Mouse (Mus musculus) embryonic facial prominence, embryonic 13.5 days (tissue): ENCODE data around the gene Sparcl1. TPM values are rescaled to one million over a fixed set of nuclear protein-coding genes. Genes with fewer than 3 reads are reported as not detected.

Experiments
- ATAC-seq: fragments of 200-750 bp; cut with Nextera tagmentation; 2 replicates; pipeline ENCODE4 v1.8.0; 2017; ENCODE audit warnings: low read depth; ENCODE audit not compliant: insufficient number of reproducible peaks, insufficient read depth, low FRiP score, low TSS enrichment
- H3K27ac ChIP-seq: fragments of 300-500 bp; sonication (generic); 2 replicates; pipeline ENCODE4 v1.5.1; 2015; ENCODE audit warnings: moderate library complexity, mild to moderate bottlenecking, inconsistent platforms
- H3K27me3 ChIP-seq: fragments of 300-500 bp; sonication (generic); 2 replicates; pipeline ENCODE4 v1.6.1; 2015; ENCODE audit warnings: mild to moderate bottlenecking, inconsistent platforms
- H3K36me3 ChIP-seq: fragments of 300-500 bp; sonication (generic); 2 replicates; pipeline ENCODE4 v1.6.1; 2015; ENCODE audit warnings: mild to moderate bottlenecking, inconsistent platforms
- H3K4me1 ChIP-seq: fragments of 300-500 bp; sonication (generic); 2 replicates; pipeline ENCODE4 v1.6.1; 2015; ENCODE audit warnings: inconsistent platforms
- H3K4me2 ChIP-seq: fragments of 300-500 bp; sonication (generic); 2 replicates; pipeline ENCODE4 v1.6.1; 2015; ENCODE audit warnings: moderate library complexity, mild to moderate bottlenecking, inconsistent platforms
- H3K4me3 ChIP-seq: fragments of 300-500 bp; sonication (generic); 2 replicates; pipeline ENCODE4 v1.5.1; 2015; ENCODE audit warnings: mild to moderate bottlenecking, inconsistent platforms
- H3K9ac ChIP-seq: fragments of 300-500 bp; sonication (generic); 2 replicates; pipeline ENCODE4 v1.6.1; 2015; ENCODE audit warnings: mild to moderate bottlenecking, inconsistent platforms
- H3K9me3 ChIP-seq: fragments of 300-500 bp; sonication (generic); 2 replicates; pipeline ENCODE4 v1.6.1; 2016; ENCODE audit warnings: inconsistent platforms
- WGBS: fragments of 180-500 bp; shearing (Covaris S2); methylation state at CpG from one replicate; pipeline ENCODE4 v1.1.7; 2015; ENCODE audit warnings: mixed read lengths; 5-methylcytosine and 5-hydroxymethylcytosine counted together
- microRNA-seq: library from miRNA; unstranded; fragments of <30 nt; microRNA quantifications from one replicate; pipeline ENCODE4, GENCODE M21; 2016
- polyA plus RNA-seq: library from polyadenylated mRNA; unstranded; fragments of >200 nt; fragmentation: Nextera tagmentation; extraction: Ambion mirVana; gene quantifications from 2 replicates; pipeline ENCODE4 v1.2.1, GENCODE M21; 2015

The Sparcl1 gene
- polyA plus RNA-seq, 1 experiment from 2014 or later = 46.6 TPM

DNA sequence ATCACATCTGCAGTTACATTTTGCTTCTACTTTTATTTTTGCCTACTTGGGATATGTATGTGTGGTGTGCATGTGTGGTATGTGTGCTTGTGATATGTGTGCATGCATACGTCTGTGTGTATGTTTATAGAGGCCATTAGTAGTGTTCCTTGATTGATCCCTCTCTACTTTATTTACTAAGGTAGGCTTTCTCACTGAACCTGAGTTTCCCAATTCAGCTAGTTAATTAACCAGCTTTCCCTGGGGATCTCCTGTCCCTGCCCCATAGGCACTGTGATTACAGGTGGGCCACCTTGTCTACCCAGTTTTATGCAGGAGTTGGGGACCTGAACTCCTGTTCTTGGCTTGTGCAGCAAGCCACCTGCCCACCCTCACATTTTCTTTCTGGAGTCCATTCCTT is 76.8 kb downstream of the Sparcl1 start:
- Histone ChIP-seq H3K9ac (no peak overlapping the region), H3K9me3 (no peaks in the 10 kb centered on the region), H3K4me3 (no peak overlapping the region), H3K4me2 (no peak overlapping the region), H3K27me3 (no peaks in the 10 kb centered on the region), H3K27ac (no peak overlapping the region), H3K4me1 (no peaks in the 10 kb centered on the region), H3K36me3 (no peaks in the 10 kb centered on the region)
- WGBS = 80% methylated on average over 1 of the region's 1 CpGs
- ATAC-seq = no peak

DNA sequence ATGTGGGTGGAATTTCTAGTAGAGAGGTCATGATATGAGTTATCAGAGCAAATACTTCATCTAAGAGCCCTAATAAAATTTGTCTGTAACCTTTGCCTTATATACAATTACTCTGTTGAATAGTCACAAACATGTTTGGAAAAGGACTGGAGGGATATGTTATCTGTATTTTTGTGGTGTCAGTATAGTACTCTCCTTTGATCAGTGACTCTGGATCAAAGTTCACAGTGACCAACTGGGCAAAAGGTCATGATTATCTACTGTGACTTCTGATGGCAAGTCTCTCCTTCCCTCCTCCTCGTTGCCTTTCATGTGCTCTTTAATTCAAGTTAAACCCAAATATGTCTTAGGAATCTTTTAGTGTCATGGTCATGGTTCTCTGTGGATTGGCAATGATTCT is 77.7 kb downstream of the Sparcl1 start:
- Histone ChIP-seq H3K36me3 (no peaks in the 10 kb centered on the region), H3K27me3 (no peaks in the 10 kb centered on the region), H3K4me2 (no peak overlapping the region), H3K4me3 (no peak overlapping the region), H3K4me1 (no peaks in the 10 kb centered on the region), H3K9ac (no peak overlapping the region), H3K9me3 (no peaks in the 10 kb centered on the region), H3K27ac (no peak overlapping the region)
- 51% methylated on average over 1 of the region's 1 CpGs for WGBS
- ATAC-seq = no peak

DNA sequence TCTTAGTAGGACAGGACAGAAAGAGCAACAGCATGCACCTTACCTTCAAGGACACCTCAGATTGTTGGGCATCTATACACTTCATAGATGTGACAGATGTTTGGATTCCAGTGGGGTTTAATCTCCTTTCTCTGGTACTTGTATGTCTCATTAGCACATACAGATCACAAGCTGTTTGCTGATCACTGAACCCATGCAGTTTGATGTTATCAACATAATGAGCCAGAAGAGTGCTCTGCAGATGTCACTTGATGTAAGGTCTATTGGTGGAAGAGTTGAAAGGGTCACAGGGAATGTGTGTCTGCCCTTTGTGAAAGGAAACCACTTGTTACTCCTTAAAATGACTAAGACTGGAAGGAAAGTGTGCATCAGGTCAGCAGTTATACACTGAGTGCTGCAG is 78.5 kb downstream of the Sparcl1 start:
- Histone ChIP-seq H3K4me2 (no peak overlapping the region), H3K4me1 (no peaks in the 10 kb centered on the region), H3K27me3 (no peaks in the 10 kb centered on the region), H3K36me3 (no peaks in the 10 kb centered on the region), H3K27ac (no peak overlapping the region), H3K4me3 (no peak overlapping the region), H3K9me3 (no peaks in the 10 kb centered on the region), H3K9ac (no peak overlapping the region)
- no peak for ATAC-seq

DNA sequence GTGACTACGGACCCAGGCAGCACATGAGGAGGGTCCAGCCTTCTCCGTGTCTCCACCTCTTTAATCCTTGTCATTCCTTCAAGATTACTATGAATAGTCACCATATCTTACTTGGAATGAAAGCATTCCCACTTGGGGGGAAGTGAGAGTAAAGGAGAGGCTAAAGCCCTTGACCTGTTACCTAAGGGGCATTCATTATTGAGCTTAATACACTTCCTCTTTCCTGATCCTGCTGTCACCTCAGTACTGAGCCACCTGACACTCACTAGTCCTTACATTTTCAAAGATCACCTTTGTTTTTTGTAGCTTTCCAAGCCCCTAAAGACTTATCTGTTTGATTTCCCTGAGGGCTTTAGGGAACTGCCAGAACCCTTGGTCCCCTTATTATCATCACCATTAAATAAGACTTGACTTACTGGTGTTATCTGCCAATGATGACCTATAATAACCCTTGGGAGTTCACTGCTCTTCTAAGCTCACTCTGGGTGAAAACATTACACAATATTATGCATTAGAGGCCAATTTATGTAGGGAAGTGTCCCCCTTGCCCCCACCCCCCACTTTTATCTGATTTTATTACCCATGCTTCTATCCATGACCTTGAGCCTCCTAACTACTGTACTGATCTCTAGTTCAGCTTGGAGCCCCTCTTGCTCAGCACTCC is 81.0 kb downstream of the Sparcl1 start:
- WGBS = 85% methylated on average over 2 of the region's 2 CpGs
- no peaks in the 10 kb centered on the region for H3K9me3 ChIP-seq
- no peaks in the 10 kb centered on the region for H3K36me3 ChIP-seq
- H3K4me2 ChIP-seq = no peak overlapping the region
- no peak overlapping the region for H3K4me3 ChIP-seq
- no peak overlapping the region for H3K27ac ChIP-seq
- H3K4me1 ChIP-seq = no peaks in the 10 kb centered on the region
- no peak for ATAC-seq
- no peaks in the 10 kb centered on the region for H3K27me3 ChIP-seq
- no peak overlapping the region for H3K9ac ChIP-seq

Small RNA genes lying within 50 kb of the gene (microRNA-seq; reads per million reads assigned to microRNA genes)
- 1.8 reads per million, percentile 3 among the genes with 10 or more reads in this experiment for gene Mir5619

Other genes starting within 250 kb of the Sparcl1 start
- gene Klhl8, start 202.5 kb downstream of the Sparcl1 start, polyA plus RNA-seq = 15.3 and 17.0 TPM in 2 replicates
- 0.54 TPM in 1 of 2 replicates, not detected in the other for gene Hsd17b13, start 136.3 kb downstream of the Sparcl1 start, polyA plus RNA-seq
- 2.8 and 3.6 TPM in 2 replicates for gene Hsd17b11, start 91.8 kb downstream of the Sparcl1 start, polyA plus RNA-seq
- 63.0 and 64.0 TPM in 2 replicates for gene Nudt9, start 67.4 kb downstream of the Sparcl1 start, polyA plus RNA-seq
- gene Gm17660, start 36.1 kb downstream of the Sparcl1 start, polyA plus RNA-seq = not detected in 2 replicates
- gene Dspp, start 57.0 kb upstream of the Sparcl1 start, polyA plus RNA-seq = 0.04 TPM in 1 of 2 replicates, not detected in the other
- gene Dmp1, start 88.9 kb upstream of the Sparcl1 start, polyA plus RNA-seq = 1.00 and 1.5 TPM in 2 replicates
- 239 and 390 TPM in 2 replicates for gene Ibsp, start 185.4 kb upstream of the Sparcl1 start, polyA plus RNA-seq
- not detected in 2 replicates for gene Mepe, start 211.6 kb upstream of the Sparcl1 start, polyA plus RNA-seq